Mouse (Mus musculus) erythroblast, embryonic 14.5 days (primary cell): ENCODE results near the gene Casc4.

ENCODE experiments used
- GATA1 ChIP-seq: IDR thresholded peaks from 2 replicates; pipeline ENCODE4 v1.6.1; 2012; ENCODE audit warnings: low read length, inconsistent platforms, mixed read lengths
- TAL1 ChIP-seq: IDR thresholded peaks from 3 replicates; pipeline ENCODE4 v1.6.1; 2012; ENCODE audit warnings: low read length, inconsistent platforms, mixed read lengths

DNA sequence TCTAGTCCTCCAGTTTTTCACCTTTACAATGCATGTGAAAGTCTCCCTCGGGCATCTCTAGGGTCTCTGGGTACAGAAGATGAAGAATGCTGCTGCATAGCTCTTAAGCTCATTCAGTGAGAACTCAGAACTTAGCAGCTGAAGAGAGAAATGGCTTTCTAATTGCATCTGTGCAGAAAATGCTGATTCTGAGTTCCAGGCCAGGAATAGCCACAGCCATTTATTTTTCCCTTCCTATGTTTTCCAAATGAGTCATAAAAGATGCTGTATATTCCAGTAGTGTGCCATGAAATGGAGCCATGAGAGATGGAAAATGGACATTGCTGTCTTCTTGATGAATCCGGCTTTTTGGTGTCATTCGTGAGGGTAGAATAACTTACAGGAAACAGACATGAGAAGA is 38.4 kb upstream of the Casc4 start:
- no peak for TF ChIP-seq TAL1
- no peak for TF ChIP-seq GATA1
